Mouse (Mus musculus): Measurements from ENCODE around the gene Abcc9.
"Not testable (repeated sequence)": the region's sequence is repeated elsewhere in the genome, so short reads cannot be mapped to it uniquely, and the experiment has no call there.

Gene Abcc9

DNA sequence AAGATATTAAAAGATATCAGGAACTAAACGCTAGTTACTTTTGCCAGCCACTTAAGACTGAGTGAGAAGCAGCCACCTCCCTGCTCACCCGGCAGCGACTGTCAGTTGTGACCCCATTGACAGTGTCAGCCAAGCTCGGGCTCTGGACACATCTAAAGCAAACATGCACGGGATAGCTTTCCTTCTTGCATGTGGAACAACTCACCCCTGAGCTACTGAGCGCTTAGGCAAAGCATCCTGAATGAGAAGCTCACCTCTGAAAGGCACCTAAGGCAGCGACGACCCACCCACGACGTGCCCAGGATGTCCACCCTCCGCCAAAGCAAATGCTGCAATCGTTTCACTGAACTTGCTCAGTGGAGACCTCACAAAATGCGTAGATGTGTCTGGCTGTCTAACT is 954 bp downstream of the Abcc9 start:
- DNase-seq, result peak; percentile 16

DNA sequence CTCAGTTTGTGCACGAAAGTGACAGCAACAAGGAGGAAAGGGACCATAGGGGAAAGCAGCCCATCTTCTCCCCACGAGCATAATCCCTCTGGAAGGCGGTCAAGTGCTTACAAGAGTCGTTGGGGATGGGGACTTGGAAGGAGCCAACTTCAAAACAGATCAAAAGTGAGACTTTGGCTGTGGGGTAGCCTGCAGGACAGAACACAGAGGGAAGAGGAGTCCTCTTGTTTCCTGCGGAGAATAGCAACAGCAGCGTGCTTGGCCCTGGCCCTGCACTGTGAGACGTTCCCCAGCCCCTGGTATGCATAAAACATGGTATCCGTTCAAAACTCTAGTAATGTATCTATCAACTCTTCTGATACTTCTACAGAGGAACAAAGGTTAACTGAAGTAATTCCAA is 1.4 kb downstream of the Abcc9 start:
- DNase-seq, result no peak

DNA sequence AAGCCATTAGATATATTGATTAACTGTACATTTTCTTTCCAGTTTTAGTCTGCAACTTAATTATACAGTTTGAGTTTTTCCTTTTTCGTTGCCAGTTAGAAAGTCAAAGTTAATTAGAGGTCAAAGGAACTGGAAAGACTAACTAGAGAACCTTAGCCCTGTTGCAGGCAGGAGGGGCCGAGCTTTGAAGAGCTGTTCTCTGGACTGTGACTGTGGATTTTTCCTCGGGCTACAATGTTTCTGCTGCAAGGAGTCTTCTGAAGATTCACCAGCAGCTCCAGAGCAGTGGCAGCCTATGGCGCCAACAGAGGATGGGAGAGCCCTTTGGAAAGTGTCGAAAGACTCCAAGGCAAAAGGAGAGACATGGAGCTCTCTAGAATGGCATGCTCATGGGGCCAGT is 10.0 kb downstream of the Abcc9 start:
- DNase-seq, result no peak

DNA sequence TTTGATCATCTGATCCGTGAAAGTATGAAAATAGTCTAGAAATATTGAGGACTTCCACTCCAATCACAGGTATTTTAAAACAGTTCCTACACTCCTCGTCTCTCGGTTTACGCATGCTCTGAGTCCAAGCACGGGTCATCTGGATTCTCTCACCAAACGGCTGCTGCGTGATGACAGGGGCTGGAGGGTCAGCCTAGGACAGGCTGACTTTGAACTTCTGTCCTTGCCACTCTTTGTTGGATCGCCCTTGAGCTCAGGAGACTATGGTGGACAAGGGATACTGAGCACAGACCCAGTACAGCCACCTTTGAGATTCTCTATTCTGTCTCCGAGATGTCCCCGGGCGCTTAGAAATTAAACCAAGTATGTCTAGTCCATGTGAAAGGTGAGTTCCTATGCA is 12.4 kb downstream of the Abcc9 start:
- no peak for DNase-seq

DNA sequence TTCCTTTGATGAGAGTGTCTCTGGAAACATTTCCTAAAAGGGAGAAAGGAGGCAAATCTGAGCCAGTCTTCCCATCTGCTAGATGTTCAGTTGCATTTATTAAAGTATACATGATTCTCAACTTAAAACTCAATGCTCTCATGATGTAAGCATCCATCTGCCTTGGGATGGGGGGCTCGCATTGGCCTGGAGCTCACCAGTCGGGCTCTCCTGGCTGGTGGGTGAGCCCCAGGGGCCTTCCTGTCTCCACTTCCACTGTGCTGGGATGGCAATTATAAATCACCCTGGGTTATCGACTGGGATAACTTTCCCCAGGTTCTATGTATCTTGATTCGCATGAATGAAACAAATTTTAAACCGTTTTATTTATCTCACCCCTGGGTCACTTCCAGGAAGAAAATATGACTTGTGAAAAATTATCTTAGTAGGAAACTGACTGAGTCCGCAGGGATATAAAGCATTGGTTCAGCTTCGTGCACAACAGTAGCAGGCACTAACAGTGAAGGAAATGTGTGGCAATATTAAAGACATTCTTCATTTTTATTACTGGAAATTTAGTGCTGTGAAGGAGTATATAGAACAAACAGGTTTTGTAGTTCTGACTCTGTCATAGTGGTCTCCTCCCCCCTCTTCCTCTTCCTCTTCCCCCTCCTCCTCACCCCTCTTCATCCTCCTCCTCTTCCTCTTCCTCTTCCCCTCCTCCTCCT is 19.0 kb downstream of the Abcc9 start:
- DNase-seq, result no peak

DNA sequence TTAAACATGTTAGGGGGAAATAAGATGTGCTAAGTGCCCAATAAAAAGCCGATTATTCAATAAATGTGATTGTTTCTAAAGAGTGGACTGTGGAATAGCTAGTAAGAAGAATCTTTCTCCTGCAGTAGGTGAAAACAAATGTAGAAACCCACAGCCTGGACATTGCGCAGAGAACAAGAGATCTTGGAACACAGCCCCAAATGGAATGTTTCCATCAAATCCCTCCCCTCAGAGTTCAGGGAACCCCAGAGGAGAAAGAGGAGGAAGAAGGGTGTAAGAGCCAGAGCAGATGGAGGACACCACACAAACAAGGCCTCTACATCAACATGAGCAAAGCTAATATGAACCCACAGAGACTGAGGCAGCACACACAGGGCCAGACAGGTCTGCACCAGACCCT is 32.1 kb downstream of the Abcc9 start:
- no peak for DNase-seq

DNA sequence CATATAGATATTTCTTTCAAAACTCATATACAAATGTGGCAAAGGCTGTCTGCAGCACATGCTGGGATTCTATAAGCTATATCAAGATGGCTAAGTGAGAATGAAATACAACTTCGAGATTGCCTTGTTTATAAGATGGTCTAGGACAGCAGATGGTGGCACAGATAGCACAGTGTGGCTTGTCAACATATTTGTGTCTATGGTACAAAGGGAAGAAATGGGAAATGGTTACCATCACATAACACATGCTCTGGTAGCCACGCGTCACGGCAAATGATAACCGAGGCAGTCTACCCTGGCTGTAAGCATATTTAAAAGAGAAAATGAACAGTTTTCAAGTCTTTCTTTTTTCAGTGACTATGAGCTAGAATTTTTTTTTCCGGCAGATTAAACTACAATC is 32.8 kb downstream of the Abcc9 start:
- no peak for DNase-seq

DNA sequence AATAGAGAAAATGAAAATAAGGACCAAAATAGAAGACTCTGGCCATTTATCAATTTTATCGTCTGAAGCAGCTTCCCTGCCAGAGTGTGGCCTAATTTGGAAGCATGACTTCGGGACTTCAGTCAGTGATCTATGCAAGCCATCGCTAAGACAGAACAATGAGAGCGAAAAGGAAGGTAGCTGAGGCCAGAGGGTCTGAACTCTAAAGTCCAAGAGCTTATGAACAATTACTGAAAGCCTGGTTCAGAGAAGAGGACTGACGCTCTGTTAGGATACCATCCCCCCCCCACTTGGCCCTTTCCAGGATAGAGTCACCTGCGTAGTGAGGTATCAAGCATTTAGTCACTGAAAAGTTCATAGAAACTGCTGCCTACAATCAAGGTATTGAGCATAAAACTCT is 33.3 kb downstream of the Abcc9 start:
- no peak for DNase-seq

DNA sequence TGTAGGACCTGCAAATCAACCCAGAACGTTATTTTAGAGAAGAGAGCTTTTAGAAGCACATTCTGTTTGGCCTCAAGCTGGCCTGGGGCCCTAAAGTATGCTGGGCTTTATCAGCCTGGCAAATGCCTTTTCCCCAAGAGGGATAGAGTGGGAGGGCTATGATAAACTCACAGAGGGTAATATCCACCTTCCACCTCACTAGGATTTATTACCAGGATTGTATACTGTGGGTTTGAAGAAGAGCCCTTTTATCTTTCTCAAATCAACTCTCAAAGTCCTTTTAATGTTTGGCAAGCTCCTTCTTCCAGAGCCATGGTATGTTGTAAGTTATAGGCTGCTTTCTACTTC is 33.7 kb downstream of the Abcc9 start:
- no peak for DNase-seq

DNA sequence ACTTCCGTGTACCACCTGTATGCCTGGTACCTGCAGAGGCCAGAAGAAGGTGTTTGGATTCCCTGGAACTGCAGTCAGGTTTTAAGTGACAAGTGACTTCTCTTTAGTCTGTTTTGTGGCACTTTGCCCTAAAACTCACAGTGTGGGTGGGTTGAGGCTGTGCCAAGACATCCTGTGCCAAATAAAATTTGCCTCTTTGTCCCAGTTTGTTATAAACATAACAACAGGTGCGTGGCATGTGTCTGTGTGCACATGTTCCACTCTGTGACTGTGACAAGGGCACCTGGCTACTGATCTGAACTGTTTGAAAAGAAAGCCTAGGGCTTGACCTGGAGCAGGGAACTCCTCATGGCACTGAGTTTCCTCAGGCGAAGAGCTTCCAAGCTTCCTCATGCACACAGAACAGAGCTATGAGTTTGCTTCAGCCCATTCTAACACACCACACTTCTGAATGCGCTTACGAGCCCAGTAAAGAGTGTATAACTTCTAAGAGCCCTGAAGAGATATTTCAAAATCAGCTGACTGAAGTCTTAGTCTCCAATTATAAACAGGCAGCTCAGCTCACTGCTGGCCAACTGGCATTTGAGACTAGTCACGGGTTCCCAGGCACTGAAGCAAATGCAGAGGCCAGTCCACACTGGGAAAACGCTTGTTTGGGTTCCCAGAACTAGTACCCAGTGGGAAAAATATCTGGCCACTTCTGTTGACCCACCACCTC is 34.3 kb downstream of the Abcc9 start:
- DNase-seq, result no peak

DNA sequence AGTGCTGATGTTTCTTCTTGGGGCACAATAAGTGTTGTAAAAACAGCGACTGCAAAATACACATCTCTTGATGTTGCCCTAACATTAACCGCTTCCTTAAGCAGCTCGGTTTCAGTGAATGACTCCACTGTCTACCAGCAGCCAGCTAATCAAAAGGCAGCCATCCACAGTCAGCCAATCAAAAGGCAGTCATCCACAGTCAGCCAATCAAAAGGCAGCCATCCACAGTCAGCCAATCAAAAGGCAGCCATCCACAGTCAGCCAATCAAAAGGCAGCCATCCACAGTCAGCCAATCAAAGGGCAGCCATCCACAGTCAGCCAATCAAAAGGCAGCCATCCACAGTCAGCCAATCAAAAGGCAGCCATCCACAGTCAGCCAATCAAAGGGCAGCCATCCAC is 40.1 kb downstream of the Abcc9 start:
- not testable (repeated sequence) for DNase-seq

DNA sequence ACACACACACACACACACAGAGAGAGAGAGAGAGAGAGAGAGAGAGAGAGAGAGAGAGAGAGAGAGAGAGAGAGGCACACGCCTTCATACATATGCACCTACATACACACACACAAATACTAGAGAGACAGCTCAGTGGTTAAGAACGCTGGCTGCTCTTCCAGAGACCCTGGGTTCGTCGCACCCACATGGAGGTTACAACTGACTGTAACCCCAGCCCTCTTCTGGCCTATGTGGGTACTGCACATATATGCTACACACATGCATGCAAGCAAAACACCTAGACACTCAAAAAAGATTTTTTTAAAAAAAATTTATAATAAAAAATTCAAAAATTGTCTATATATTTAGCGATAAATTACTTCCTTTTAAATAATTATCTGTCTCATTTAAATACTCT is 43.1 kb downstream of the Abcc9 start:
- DNase-seq, result peak; percentile 55

DNA sequence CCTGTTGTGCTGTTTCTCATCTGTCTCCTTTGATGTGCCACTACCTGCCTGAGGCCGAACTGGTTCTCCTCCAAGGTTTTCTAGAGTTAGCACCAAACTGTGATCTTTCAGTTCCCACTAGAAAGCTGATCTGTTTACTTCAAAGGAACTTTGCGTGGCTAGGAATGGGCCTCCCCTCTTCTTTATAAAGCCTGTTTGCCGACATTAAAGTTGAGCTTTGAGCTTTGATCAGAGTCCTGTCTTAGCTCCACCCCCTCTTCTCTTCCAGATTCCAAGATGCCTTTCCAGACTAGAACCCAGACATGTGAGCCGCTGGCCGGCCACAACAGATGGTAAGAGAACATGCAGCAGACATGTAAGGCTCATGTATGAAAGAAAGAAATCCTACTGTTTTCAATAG is 47.6 kb downstream of the Abcc9 start:
- DNase-seq, result no peak

DNA sequence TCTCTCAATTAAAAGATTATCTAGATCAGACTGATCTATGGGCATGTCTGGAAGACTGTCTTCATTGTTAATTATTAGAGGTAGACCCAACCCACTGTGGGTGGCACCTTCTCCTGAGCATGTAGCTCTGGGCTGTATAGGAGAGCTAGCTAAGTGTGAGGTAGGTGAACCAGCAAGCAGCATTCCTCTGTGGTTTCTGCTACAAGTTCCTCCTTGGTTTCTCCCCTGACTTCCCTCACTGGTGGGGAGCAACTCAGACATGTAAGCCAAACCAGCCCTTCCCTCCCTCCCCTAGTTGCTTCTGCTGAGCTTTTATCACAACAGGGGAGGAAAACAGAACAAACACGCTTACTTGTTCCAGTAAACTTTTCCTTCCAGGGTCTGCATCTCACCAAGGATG is 49.9 kb downstream of the Abcc9 start:
- no peak for DNase-seq

DNA sequence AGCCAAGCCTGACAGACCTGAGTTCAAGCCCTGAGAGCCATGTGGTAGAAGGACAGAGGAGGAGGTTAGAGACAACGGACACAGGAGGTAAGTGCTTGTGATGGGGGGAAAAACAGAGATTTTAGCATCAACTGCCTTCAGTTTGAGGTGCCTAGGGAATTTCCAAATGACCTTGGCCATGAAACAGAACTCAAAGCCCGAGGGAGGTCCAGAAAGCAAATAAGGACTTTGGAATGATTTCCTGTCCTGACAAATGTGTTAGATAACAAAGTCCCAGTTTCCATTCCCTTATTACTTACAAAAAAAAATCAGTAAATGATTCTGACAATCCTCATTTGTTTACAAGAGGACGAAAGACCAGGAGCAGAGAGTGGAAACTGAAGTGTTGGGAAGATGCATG is 52.8 kb downstream of the Abcc9 start:
- no peak for DNase-seq

DNA sequence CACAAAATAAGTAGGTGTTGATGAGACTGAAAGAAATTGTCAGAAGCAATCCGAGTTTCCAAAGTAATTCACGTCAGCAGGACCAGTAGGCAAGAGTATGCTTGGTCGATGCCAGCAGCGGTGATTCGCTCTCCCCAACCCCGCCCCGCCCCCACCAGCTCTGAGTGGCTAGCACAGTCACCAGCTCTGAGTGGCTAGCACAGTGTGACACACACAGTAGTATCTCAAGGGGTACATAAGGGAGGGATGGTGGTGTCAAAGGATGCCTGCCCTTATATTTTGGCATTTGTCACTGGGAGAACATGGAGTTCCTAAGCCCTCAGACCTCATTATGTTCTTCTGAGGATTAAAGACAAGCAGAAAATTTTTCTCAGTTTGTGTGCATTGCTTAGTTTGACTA is 56.6 kb downstream of the Abcc9 start:
- no peak for DNase-seq

DNA sequence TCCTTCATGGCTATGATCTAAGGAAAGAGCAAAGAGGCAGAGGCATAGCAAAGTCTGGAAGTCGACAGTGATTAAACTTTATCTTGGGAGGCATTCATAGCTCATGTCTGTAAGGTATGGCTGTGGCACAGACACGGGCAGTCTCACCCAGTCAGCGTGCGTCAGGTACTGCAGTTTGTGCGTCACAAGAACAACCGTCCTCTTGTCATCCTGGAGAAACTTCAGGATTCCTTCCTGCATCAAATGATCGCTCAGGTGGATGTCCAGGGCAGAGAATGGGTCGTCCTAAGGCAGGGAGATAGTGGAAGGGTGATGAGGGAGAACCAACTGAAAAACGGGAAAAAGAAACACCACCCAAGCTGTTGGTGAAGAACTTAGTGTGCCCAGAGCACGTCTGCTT is 62.8 kb downstream of the Abcc9 start:
- DNase-seq, result no peak

DNA sequence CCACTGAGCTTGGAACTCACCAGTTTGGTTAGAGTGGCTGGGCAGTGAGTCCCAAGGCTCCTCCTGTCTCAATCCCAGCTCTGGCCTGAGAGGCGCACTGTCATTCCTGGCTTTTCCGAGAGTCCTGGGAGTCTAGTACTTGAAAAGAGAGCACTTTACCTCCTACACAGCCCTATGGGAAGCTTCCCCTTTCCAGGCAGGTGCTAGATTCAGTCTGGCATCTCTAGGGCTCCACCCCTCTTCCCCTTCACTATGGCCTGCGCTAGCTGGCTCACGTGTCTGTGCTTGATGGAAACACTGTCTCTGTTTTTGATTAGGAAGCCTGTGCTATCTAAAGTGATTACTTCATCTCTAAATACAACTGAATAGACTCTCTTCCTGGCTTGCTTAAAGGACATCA is 66.5 kb downstream of the Abcc9 start:
- no peak for DNase-seq

DNA sequence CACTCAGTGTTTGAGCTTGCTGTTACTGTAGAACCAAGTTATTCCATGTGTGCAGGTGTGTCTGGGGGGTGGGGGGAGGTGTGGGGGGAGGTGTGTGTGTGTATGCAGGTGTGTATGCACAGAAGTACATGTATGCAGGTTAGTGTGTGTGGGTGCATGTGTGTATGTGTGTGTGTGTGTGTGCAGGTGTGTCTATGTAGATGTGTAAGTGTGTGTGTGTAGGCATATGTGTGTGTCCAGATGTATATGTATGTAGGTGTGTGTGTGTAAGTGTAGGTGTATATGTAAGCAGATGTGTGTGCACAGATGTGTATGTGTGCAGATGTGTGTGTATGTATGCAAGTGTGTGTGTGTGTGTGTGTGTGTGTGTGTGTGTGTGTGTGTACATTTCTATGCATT is 66.9 kb downstream of the Abcc9 start:
- no peak for DNase-seq

DNA sequence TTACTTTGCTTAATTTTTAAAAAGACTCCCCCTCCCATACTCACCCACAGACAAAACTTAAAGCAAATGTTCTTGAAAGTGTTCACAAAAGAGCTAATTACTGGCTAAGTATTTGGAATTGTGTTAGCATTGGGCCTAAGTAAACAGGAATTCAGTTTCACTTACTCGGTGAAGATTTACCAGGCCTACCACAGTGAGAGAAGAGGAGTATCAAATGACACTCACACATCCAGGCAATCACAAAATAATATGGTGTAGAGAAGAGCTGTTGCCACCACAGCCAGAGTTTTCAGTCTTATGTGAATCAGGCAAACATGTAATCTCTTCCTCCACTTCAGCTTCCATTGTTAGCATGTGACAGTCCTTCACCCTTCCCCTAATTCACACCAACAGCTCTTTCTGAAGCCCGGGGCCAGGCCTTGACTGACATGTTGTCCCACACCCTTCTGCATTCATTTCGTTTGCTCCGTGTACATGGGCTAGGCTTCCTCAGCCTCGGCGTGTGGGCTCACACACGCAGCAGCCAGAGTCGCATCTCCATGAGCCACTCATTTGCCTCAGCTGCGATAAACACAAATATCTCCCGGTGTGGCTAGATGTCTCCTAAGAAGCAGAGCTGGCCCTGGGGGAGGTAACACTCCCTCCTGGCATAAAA is 67.5 kb downstream of the Abcc9 start:
- DNase-seq, result no peak

DNA sequence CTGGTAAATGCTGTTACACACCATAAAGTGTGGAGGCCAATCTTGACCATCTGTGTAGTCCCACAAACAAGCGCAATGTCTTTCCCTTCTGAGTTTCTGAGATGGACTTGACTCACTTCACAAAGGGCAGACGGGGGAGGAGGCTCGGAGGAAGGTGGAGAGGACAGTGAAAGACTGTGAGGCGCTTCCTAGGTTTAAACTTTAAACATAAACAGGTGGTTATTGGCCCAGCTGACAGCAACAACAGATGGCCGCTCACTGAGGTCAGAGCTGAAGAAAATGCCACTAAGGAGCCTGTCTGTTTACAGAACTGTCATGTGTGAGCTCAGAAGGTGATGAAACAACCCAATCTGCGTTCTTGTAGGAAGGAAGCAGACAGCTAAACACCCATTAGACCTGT is 78.8 kb downstream of the Abcc9 start:
- DNase-seq, result no peak

DNA sequence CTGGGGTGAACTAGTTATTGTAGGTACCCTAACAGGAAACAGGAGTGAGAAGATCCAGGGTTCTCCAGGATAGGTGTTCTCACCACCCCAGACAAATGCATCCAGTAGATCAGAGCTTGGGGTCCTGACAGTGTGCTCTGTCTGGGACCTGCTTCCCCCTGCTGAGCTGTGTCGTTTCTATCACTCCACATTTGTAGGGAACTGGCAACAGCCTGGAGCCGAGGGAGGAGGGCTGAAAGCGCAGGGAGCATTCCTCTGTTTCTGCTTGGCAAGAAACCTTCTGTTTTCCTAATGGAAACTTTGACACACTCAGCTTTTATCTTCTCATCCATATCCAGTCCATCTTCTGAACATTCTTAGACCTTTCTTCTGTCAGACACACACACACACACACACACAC is 85.5 kb downstream of the Abcc9 start:
- peak; percentile 27 for DNase-seq

DNA sequence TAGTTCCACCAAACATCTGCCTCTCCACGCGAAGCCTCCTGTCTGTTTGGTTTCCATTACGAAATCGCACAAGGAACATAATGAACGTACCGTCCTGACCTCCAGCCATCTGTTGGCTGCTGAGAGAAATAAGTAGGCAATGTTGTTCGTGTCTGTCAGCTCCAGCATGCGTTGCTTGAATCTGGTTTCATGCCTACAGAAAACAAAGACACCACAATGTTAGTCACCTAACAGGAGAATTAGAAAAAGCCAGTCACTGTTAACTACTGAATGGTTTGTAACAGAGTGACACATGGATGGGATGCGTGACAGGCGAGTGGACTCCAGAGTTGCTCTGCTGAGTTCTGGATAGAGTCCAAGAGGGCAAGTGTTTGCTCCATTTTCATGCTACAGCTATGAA is 87.8 kb downstream of the Abcc9 start:
- DNase-seq, result no peak

DNA sequence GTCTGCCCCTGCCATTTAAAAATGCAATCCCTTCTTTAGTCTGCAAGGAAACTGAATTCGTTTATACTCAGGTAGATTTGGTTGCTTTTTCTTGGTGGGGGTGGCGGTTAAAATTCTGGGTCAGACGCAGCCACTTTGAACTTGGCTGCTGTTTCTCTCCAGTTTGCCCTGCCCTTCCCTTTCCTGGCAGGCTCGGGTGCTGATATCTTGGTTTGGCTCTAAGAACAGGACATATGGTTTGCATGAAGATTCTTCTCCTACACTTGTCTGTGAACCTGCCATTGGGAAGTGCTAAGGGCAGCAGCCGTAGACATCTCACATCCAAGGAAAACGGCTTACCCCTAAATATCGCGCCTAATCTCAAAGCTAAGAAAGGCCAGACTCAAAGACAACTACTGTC is 89.7 kb downstream of the Abcc9 start:
- no peak for DNase-seq
